Mouse (Mus musculus) cerebellum, postnatal 25 days (tissue): ENCODE results near the gene Tmco5.

Experiments used
- DNase-seq, 2 experiments: peaks; one replicate each; pipeline ENCODE4 v3.0.0; 2021; ENCODE audit warnings: mixed read lengths in 2 of 2

Tmco5 gene

GRCm38 (mm10) chr2:116878391-116878790 lies at the start of gene Tmco5:
Gene Tmco5 (plus strand): TSS chr2:116878691.
- no peak for DNase-seq

GRCm38 (mm10) chr2:116831863-116832262 lies 46.6 kb upstream of the Tmco5 start:
- no peak for DNase-seq

- DNase-seq: no peak
These were observed 40.7 kb upstream of the Tmco5 start for GRCm38 (mm10) chr2:116837829-116838228.

- peak; percentile 25 to 53 for DNase-seq
These were observed 39.8 kb upstream of the Tmco5 start for GRCm38 (mm10) chr2:116838538-116839197.

GRCm38 (mm10) chr2:116849980-116850636 lies 28.4 kb upstream of the Tmco5 start:
- no peak for DNase-seq

GRCm38 (mm10) chr2:116851356-116851755 lies 27.1 kb upstream of the Tmco5 start:
- no peak for DNase-seq

GRCm38 (mm10) chr2:116852249-116852648 lies 26.2 kb upstream of the Tmco5 start:
- peak; percentile 25 to 27 for DNase-seq

GRCm38 (mm10) chr2:116858703-116859102 lies 19.8 kb upstream of the Tmco5 start:
- DNase-seq: no peak

GRCm38 (mm10) chr2:116876955-116877615 lies 1.4 kb upstream of the Tmco5 start:
- DNase-seq: no peak

GRCm38 (mm10) chr2:116879730-116880129 lies 1.2 kb downstream of the Tmco5 start:
- DNase-seq: no peak

- no peak for DNase-seq
These were observed 15.0 kb downstream of the Tmco5 start for GRCm38 (mm10) chr2:116893316-116893987.

- DNase-seq: peak; percentile 32 to 52
These were observed 15.5 kb downstream of the Tmco5 start for GRCm38 (mm10) chr2:116893988-116894363.

GRCm38 (mm10) chr2:116899615-116900272 lies 21.3 kb downstream of the Tmco5 start:
- DNase-seq: peak; percentile 96

- no peak for DNase-seq
These were observed 21.9 kb downstream of the Tmco5 start for GRCm38 (mm10) chr2:116900273-116900843.

- DNase-seq: peak; percentile 38 to 54
These were observed 29.8 kb downstream of the Tmco5 start for GRCm38 (mm10) chr2:116908268-116908667.

GRCm38 (mm10) chr2:116912334-116913070 lies 34.0 kb downstream of the Tmco5 start:
- no peak for DNase-seq

- DNase-seq: peak in 1 of 2 experiments; percentile 18
These were observed 35.4 kb downstream of the Tmco5 start for GRCm38 (mm10) chr2:116913677-116914405.

- no peak for DNase-seq
These were observed 36.1 kb downstream of the Tmco5 start for GRCm38 (mm10) chr2:116914636-116915035.

GRCm38 (mm10) chr2:116918598-116918997 lies 40.1 kb downstream of the Tmco5 start:
- DNase-seq: no peak

GRCm38 (mm10) chr2:116922580-116923500 lies 44.3 kb downstream of the Tmco5 start:
- no peak for DNase-seq
